ENCODE assay signal across 30 mouse cellular contexts in genomic region chr1:179969776-179970428, GRCm38 (mm10). TPM values are rescaled to one million over a fixed set of nuclear protein-coding genes. Genes with fewer than 3 reads are reported as not detected.
A peak's percentile ranks its signal among the peaks of the same experiment; 100 is the strongest.
DNase-seq lines count a peak whose midpoint lies in the region; ATAC-seq and TF ChIP-seq lines count a peak whose summit lies in the region.
"Had no signal": no experiment of that assay in that cellular context is flagged by ENCODE, and none has a peak within 500 bp of the region (broad histone marks: within the 10 kb centered on the region; RNA-seq: fewer than 3 reads in every experiment).

No protein-coding gene starts in this region.

- no peaks in the 10 kb centered on the region for H3K27me3 ChIP-seq in embryonic facial prominence, embryonic 14.5 days (replicated peaks; ENCODE audit: control insufficient read depth, insufficient read depth, low read length)
- H3K27me3 ChIP-seq in embryonic facial prominence, embryonic 10.5 days (replicated peaks; ENCODE audit: low read depth, poor library complexity, severe bottlenecking): no peaks in the 10 kb centered on the region
- no peaks in the 10 kb centered on the region for H3K27me3 ChIP-seq in lung, postnatal 0 days (replicated peaks; ENCODE audit: insufficient read depth, low read length)
- H3K27me3 ChIP-seq in CH12.LX (replicated peaks): no peaks in the 10 kb centered on the region
- H3K27me3 ChIP-seq: embryonic facial prominence, embryonic 15.5 days; forebrain, embryonic 13.5 days; heart, embryonic 13.5 days; hindbrain, embryonic 12.5 days; intestine, embryonic 15.5 days; limb, embryonic 12.5 days; liver, embryonic 15.5 days; midbrain, embryonic 12.5 days; neural tube, embryonic 13.5 days; stomach, embryonic 15.5 days had no signal

- DNase-seq in embryonic facial prominence, embryonic 14.5 days (ENCODE audit: low spot score): peak; percentile 20
- DNase-seq in embryonic facial prominence, embryonic 10.5 days (ENCODE audit: low spot score): no peak
- peak; percentile 47 for DNase-seq in lung, postnatal 0 days (ENCODE audit: low spot score)
- no peak for DNase-seq in lung, adult 18-20 months
- peak; percentile 25 for DNase-seq in CH12.LX (ENCODE audit: extremely low read depth)
- DNase-seq in heart, adult 8-10 months (ENCODE audit: low spot score): no peak
- no peak for DNase-seq in layer of hippocampus, postnatal 36 days
- DNase-seq: adrenal gland, postnatal 25 days; cerebellum, adult 11-12 months; cerebellum, adult 9-11 months; gastrocnemius, postnatal 25 days; heart, adult 18-20 months; heart, postnatal 14 days; kidney, adult 9 months; kidney, postnatal 10 days; layer of hippocampus, adult 9-11 months; thymus, postnatal 14 days had no signal

- H3K36me3 ChIP-seq in embryonic facial prominence, embryonic 14.5 days (ENCODE audit: control insufficient read depth, insufficient read depth, low read length): no peaks in the 10 kb centered on the region
- H3K36me3 ChIP-seq in embryonic facial prominence, embryonic 10.5 days (replicated peaks): 0 out of 2 replicates have a peak, but pooled peaks cover 3% of the 10 kb centered on the region
- no peaks in the 10 kb centered on the region for H3K36me3 ChIP-seq in lung, postnatal 0 days (ENCODE audit: insufficient read depth, low read length)
- H3K36me3 ChIP-seq in CH12.LX (replicated peaks in 1 of 2; ENCODE audit: control insufficient read depth in 1 of 2, insufficient read depth in 1 of 2, low read length in 1 of 2): no peaks in the 10 kb centered on the region
- H3K36me3 ChIP-seq: embryonic facial prominence, embryonic 15.5 days; heart, embryonic 13.5 days; hindbrain, embryonic 12.5 days; intestine, embryonic 15.5 days; limb, embryonic 12.5 days; liver, embryonic 15.5 days; midbrain, embryonic 12.5 days; neural tube, embryonic 13.5 days; stomach, embryonic 15.5 days had no signal

- in situ Hi-C loops in CH12.LX (cut with MboI; ENCODE audit: low pct_ligation_motif_present, low pct_unique_long_range_greater_than_20kb, low sequenced_read_pairs): no loop called here

- TF ChIP-seq POLR2A in CH12.LX (IDR thresholded peaks at IDR 0.05; ENCODE audit: low read depth, low read length): no peak
- TF ChIP-seq POLR2A in embryonic fibroblast, embryonic 13.5 days (IDR thresholded peaks at IDR 0.05; ENCODE audit: low read depth, low read length): 0 out of 2 replicates have a peak, but pooled peaks have one; percentile 18

- dilution Hi-C loops in CH12.LX (cut with MboI; ENCODE audit: extremely low pct_ligation_motif_present, extremely low pct_unique_long_range_greater_than_20kb, low sequenced_read_pairs): no loop called here

- TF ChIP-seq RAD21 in CH12.LX (IDR thresholded peaks at IDR 0.05; ENCODE audit: low read depth, low read length): no peak

- H3K9ac ChIP-seq in embryonic facial prominence, embryonic 14.5 days (ENCODE audit: low read depth, low read length): no peak overlapping the region
- no peak overlapping the region for H3K9ac ChIP-seq in lung, postnatal 0 days (replicated peaks; ENCODE audit: low read depth)
- no peak overlapping the region for H3K9ac ChIP-seq in CH12.LX (ENCODE audit: insufficient read depth, low read depth)
- H3K9ac ChIP-seq: embryonic facial prominence, embryonic 15.5 days; forebrain, embryonic 13.5 days; heart, embryonic 13.5 days; hindbrain, embryonic 12.5 days; intestine, embryonic 15.5 days; limb, embryonic 12.5 days; liver, embryonic 15.5 days; midbrain, embryonic 12.5 days; neural tube, embryonic 13.5 days; stomach, embryonic 15.5 days had no signal

- no peak overlapping the region for H3K4me2 ChIP-seq in embryonic facial prominence, embryonic 14.5 days (ENCODE audit: low read depth, low read length)
- H3K4me2 ChIP-seq in lung, postnatal 0 days (replicated peaks; ENCODE audit: low read depth, low read length): no peak overlapping the region
- no peak overlapping the region for H3K4me2 ChIP-seq in CH12.LX (ENCODE audit: insufficient read depth, low read depth, poor library complexity, severe bottlenecking)
- H3K4me2 ChIP-seq: embryonic facial prominence, embryonic 15.5 days; forebrain, embryonic 13.5 days; heart, embryonic 13.5 days; hindbrain, embryonic 12.5 days; intestine, embryonic 15.5 days; limb, embryonic 12.5 days; liver, embryonic 15.5 days; midbrain, embryonic 12.5 days; neural tube, embryonic 13.5 days; stomach, embryonic 15.5 days had no signal

- H3K4me3 ChIP-seq in embryonic facial prominence, embryonic 14.5 days (ENCODE audit: low read depth, low read length): no peak overlapping the region
- H3K4me3 ChIP-seq in embryonic facial prominence, embryonic 10.5 days: no peak overlapping the region
- H3K4me3 ChIP-seq in lung, postnatal 0 days (ENCODE audit: low read depth, low read length): no peak overlapping the region
- H3K4me3 ChIP-seq in CH12.LX (replicated peaks in 1 of 3; ENCODE audit: low read depth in 2 of 3, low read length in 2 of 3, poor library complexity in 1 of 3): no peak overlapping the region
- no peak overlapping the region for H3K4me3 ChIP-seq in embryonic fibroblast, embryonic 13.5 days (ENCODE audit: insufficient read depth, low read length)
- H3K4me3 ChIP-seq: embryonic facial prominence, embryonic 15.5 days; forebrain, embryonic 13.5 days; heart, embryonic 13.5 days; hindbrain, embryonic 12.5 days; intestine, embryonic 15.5 days; limb, embryonic 12.5 days; liver, embryonic 15.5 days; midbrain, embryonic 12.5 days; neural tube, embryonic 13.5 days; stomach, embryonic 15.5 days had no signal

- H3K79me2 ChIP-seq in CH12.LX (replicated peaks; ENCODE audit: control insufficient read depth, extremely low read depth, insufficient read depth, poor library complexity, severe bottlenecking): no peaks in the 10 kb centered on the region

- TF ChIP-seq EP300 in lung, postnatal 0 days (IDR thresholded peaks at IDR 0.05): no peak
- TF ChIP-seq EP300 in CH12.LX (IDR thresholded peaks at IDR 0.05; ENCODE audit: low read length): 0 out of 2 replicates have a peak, but pooled peaks have one; percentile 11

- no peak for TF ChIP-seq CTCF in lung, postnatal 0 days (IDR thresholded peaks at IDR 0.05)
- no peak for TF ChIP-seq CTCF in CH12.LX (conservative IDR thresholded peaks at IDR 0.05 in 1 of 2, IDR thresholded peaks at IDR 0.05 in 1 of 2; ENCODE audit: low read depth in 2 of 2, low read length in 2 of 2)
- no peak for TF ChIP-seq CTCF in embryonic fibroblast, embryonic 13.5 days (IDR thresholded peaks at IDR 0.05; ENCODE audit: borderline replicate concordance, insufficient read depth, low read length)

- no peaks in the 10 kb centered on the region for H3K9me3 ChIP-seq in embryonic facial prominence, embryonic 14.5 days (ENCODE audit: control insufficient read depth, low read length)
- H3K9me3 ChIP-seq in embryonic facial prominence, embryonic 10.5 days: no peaks in the 10 kb centered on the region
- no peaks in the 10 kb centered on the region for H3K9me3 ChIP-seq in lung, postnatal 0 days (ENCODE audit: low read length)
- H3K9me3 ChIP-seq in CH12.LX (replicated peaks; ENCODE audit: low read length): no peaks in the 10 kb centered on the region
- H3K9me3 ChIP-seq: embryonic facial prominence, embryonic 15.5 days; forebrain, embryonic 13.5 days; G1E; heart, embryonic 13.5 days; hindbrain, embryonic 12.5 days; intestine, embryonic 15.5 days; limb, embryonic 12.5 days; liver, embryonic 15.5 days; midbrain, embryonic 12.5 days; neural tube, embryonic 13.5 days; stomach, embryonic 15.5 days had no signal

- WGBS in embryonic facial prominence, embryonic 14.5 days: 70% methylated on average over 5 of the region's 5 CpGs
- WGBS in embryonic facial prominence, embryonic 10.5 days: 86% methylated on average over 5 of the region's 5 CpGs
- 41% methylated on average over 5 of the region's 5 CpGs for WGBS in lung, postnatal 0 days

- no peak for ATAC-seq in embryonic facial prominence, embryonic 14.5 days (ENCODE audit: low read depth)
- ATAC-seq in lung, postnatal 0 days: peak; percentile 57
- ATAC-seq: forebrain, embryonic 13.5 days; hindbrain, postnatal 0 days; intestine, embryonic 15.5 days had no signal

- H3K27ac ChIP-seq in embryonic facial prominence, embryonic 14.5 days (replicated peaks; ENCODE audit: low read depth, low read length): no peak overlapping the region
- no peak overlapping the region for H3K27ac ChIP-seq in embryonic facial prominence, embryonic 10.5 days (replicated peaks)
- no peak overlapping the region for H3K27ac ChIP-seq in lung, postnatal 0 days (ENCODE audit: low read length)
- H3K27ac ChIP-seq in CH12.LX (ENCODE audit: insufficient read depth, low read depth): no peak overlapping the region
- peak overlapping the region; percentile 99 for H3K27ac ChIP-seq in embryonic fibroblast, embryonic 13.5 days (ENCODE audit: insufficient read depth, low read length)
- H3K27ac ChIP-seq: embryonic facial prominence, embryonic 15.5 days; forebrain, embryonic 13.5 days; heart, embryonic 13.5 days; hindbrain, embryonic 12.5 days; hindbrain, postnatal 0 days; intestine, embryonic 15.5 days; limb, embryonic 12.5 days; liver, embryonic 15.5 days; midbrain, embryonic 12.5 days; neural tube, embryonic 13.5 days; stomach, embryonic 15.5 days had no signal

- peaks cover 6% of the 10 kb centered on the region; the same call in 1 of the 2 replicates for H3K4me1 ChIP-seq in embryonic facial prominence, embryonic 14.5 days (ENCODE audit: control insufficient read depth, insufficient read depth, low read length)
- peaks cover 15% of the 10 kb centered on the region; the same call in 1 of the 2 replicates for H3K4me1 ChIP-seq in embryonic facial prominence, embryonic 10.5 days
- no peaks in the 10 kb centered on the region for H3K4me1 ChIP-seq in lung, postnatal 0 days (ENCODE audit: insufficient read depth, low read depth, low read length)
- H3K4me1 ChIP-seq in CH12.LX (ENCODE audit: control insufficient read depth in 1 of 2, insufficient read depth in 2 of 2): peaks cover 0 to 16% of the 10 kb centered on the region in 2 experiments; a peak in 2 of 4 replicates
- peaks cover 15% of the 10 kb centered on the region for H3K4me1 ChIP-seq in embryonic fibroblast, embryonic 13.5 days (ENCODE audit: control insufficient read depth, insufficient read depth, low read length)
- H3K4me1 ChIP-seq: intestine, embryonic 15.5 days; stomach, embryonic 15.5 days had no signal

TF ChIP-seq in CH12.LX, 34 proteins besides CTCF, POLR2A, EP300 and RAD21 (continues in another document):
- TF ChIP-seq POLR2AphosphoS2 (IDR thresholded peaks at IDR 0.05; ENCODE audit: low read depth, low read length) (no peak), SIN3A (IDR thresholded peaks at IDR 0.05; ENCODE audit: low read length) (no peak)

RNA-seq across cellular contexts. Expression of gene Cdc42bpa, which starts 9.6 kb away (rescaled TPM):
- 16.3 and 17.0 TPM in 2 replicates for polyA plus RNA-seq in embryonic facial prominence, embryonic 14.5 days (2014; fragmentation: Nextera tagmentation; extraction: Ambion mirVana)
- 11.5 and 12.9 TPM in 2 replicates for polyA plus RNA-seq in embryonic facial prominence, embryonic 10.5 days (2016; fragmentation: Nextera tagmentation; extraction: Ambion mirVana)
- 17.9 and 21.2 TPM in 2 replicates for polyA plus RNA-seq in lung, postnatal 0 days (2015; fragmentation: Nextera tagmentation; extraction: Ambion mirVana)
- total RNA-seq in CH12.LX (2012; rRNA removed) (5.0 and 5.6 TPM in 2 replicates), CH12.LX (2014; rRNA removed) (5.1 and 5.3 TPM in 2 replicates)
- 7.1 and 9.0 TPM in 2 replicates for polyA plus RNA-seq in CH12.LX (2012; ENCODE audit: insufficient read length, low read depth)
- polyA plus RNA-seq in embryonic fibroblast, embryonic 13.5 days (2011; ENCODE audit: insufficient read length, low read depth, missing spikeins): 109 and 138 TPM in 2 replicates
- total RNA-seq in heart, adult 8-10 months (2022): 10 to 100 TPM; 38.6 to 47.9 (median 44.9) TPM
- total RNA-seq in layer of hippocampus, postnatal 36 days (2021): 100 to 1,000 TPM; 239 to 246 TPM

Comparison
In these comparisons a context has a peak if more than half of its experiments do, and no peak if none do; other contexts are left out.
1. DNase-seq: peak in embryonic facial prominence, embryonic 14.5 days (single experiment), lung, postnatal 0 days (single experiment) and CH12.LX (single experiment); none in embryonic facial prominence, embryonic 10.5 days (single experiment), lung, adult 18-20 months (0 of 2), heart, adult 8-10 months (single experiment) and layer of hippocampus, postnatal 36 days (0 of 2).